Mouse (Mus musculus) lung, adult 2 months (tissue): Measurements from ENCODE around the gene Cops2.

ENCODE experiments used
- CTCF ChIP-seq: fragments of 200-500 bp; IDR thresholded peaks from 2 replicates; pipeline ENCODE4 v1.5.1; 2011; ENCODE audit warnings: mild to moderate bottlenecking, low read length, control low read depth; ENCODE audit not compliant: insufficient read depth
- POLR2A ChIP-seq: fragments of 200-500 bp; IDR thresholded peaks from 2 replicates; pipeline ENCODE4 v1.6.1; 2011; ENCODE audit warnings: low read depth, mild to moderate bottlenecking, control low read depth, low read length, borderline replicate concordance; ENCODE audit errors: extremely low read depth

GRCm38 (mm10) chr2:125885891-125886576, 27.1 kb upstream of the Cops2 start:
- no peak for TF ChIP-seq CTCF
- no peak for TF ChIP-seq POLR2A
